ENCODE assay signal across 22 mouse cellular contexts in the genomic region with DNA sequence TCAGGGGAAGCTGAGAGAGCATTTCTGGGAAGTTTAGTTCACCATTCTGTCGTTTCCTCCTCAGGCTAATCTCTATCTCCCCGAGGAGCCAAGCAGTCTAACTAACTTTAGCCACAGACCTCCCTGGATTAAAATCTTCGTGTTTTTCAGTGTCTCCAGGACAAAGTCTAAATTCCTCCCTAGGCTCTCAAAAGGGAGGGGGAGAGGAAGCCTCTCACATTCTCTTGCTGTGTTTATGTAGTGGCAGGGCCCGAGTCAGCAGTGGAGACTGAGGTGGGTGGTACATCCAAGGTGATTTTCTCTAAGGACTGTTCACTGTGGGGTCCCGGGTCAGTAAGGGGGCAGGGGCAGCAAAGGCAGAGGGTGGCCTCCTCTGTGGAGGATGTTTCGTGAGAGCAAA. TPM values are rescaled to one million over a fixed set of nuclear protein-coding genes. Genes with fewer than 3 reads are reported as not detected.
DNase-seq lines count a peak whose midpoint lies in the region; ATAC-seq lines count a peak whose summit lies in the region.
"Had no signal": no experiment of that assay in that cellular context is flagged by ENCODE, and none has a peak within 500 bp of the region (broad histone marks: within the 10 kb centered on the region; RNA-seq: fewer than 3 reads in every experiment).

No protein-coding gene starts in this region.

- no peaks in the 10 kb centered on the region for H3K36me3 ChIP-seq in midbrain, embryonic 11.5 days (ENCODE audit: control insufficient read depth, insufficient read depth, low read length)
- H3K36me3 ChIP-seq in midbrain, embryonic 15.5 days (replicated peaks) = no peaks in the 10 kb centered on the region
- H3K36me3 ChIP-seq: embryonic facial prominence, embryonic 13.5 days; forebrain, embryonic 12.5 days; heart, embryonic 12.5 days had no signal

- WGBS in midbrain, embryonic 11.5 days = 51% methylated on average over 6 of the region's 6 CpGs
- WGBS in midbrain, embryonic 15.5 days = 37% methylated on average over 6 of the region's 6 CpGs

- no peak overlapping the region for H3K9ac ChIP-seq in midbrain, embryonic 11.5 days (ENCODE audit: low read length)
- no peak overlapping the region for H3K9ac ChIP-seq in midbrain, embryonic 15.5 days
- H3K9ac ChIP-seq: embryonic facial prominence, embryonic 13.5 days; forebrain, embryonic 12.5 days; heart, embryonic 12.5 days had no signal

- no peak overlapping the region for H3K27ac ChIP-seq in midbrain, embryonic 11.5 days (ENCODE audit: low read depth, low read length)
- H3K27ac ChIP-seq in midbrain, embryonic 15.5 days = no peak overlapping the region
- H3K27ac ChIP-seq: embryonic facial prominence, embryonic 13.5 days; forebrain, embryonic 12.5 days had no signal

- no peak for ATAC-seq in midbrain, embryonic 11.5 days (ENCODE audit: low FRiP score)
- ATAC-seq in midbrain, embryonic 15.5 days (replicated peaks) = no peak
- ATAC-seq in inflammation-experienced regulatory T-cells, adult 6 months = no peak
- ATAC-seq: forebrain, embryonic 16.5 days had no signal

- peaks cover 6% of the 10 kb centered on the region; the same call in 1 of the 2 replicates for H3K4me1 ChIP-seq in midbrain, embryonic 11.5 days (ENCODE audit: control insufficient read depth, insufficient read depth, low read length)
- no peaks in the 10 kb centered on the region for H3K4me1 ChIP-seq in midbrain, embryonic 15.5 days
- H3K4me1 ChIP-seq: forebrain, embryonic 12.5 days had no signal

- H3K4me2 ChIP-seq in midbrain, embryonic 11.5 days = no peak overlapping the region
- H3K4me2 ChIP-seq in midbrain, embryonic 15.5 days = no peak overlapping the region
- H3K4me2 ChIP-seq: embryonic facial prominence, embryonic 13.5 days; forebrain, embryonic 12.5 days; heart, embryonic 12.5 days had no signal

- H3K4me3 ChIP-seq in midbrain, embryonic 11.5 days (ENCODE audit: low read depth, low read length) = no peak overlapping the region
- H3K4me3 ChIP-seq in midbrain, embryonic 15.5 days = no peak overlapping the region
- H3K4me3 ChIP-seq: embryonic facial prominence, embryonic 13.5 days; forebrain, embryonic 12.5 days; heart, embryonic 12.5 days had no signal

- H3K9me3 ChIP-seq in midbrain, embryonic 11.5 days (ENCODE audit: control insufficient read depth, low read length) = no peaks in the 10 kb centered on the region
- H3K9me3 ChIP-seq in midbrain, embryonic 15.5 days = no peaks in the 10 kb centered on the region
- H3K9me3 ChIP-seq: embryonic facial prominence, embryonic 13.5 days; forebrain, embryonic 12.5 days; heart, embryonic 12.5 days had no signal

- peak; percentile 45 for DNase-seq in midbrain, embryonic 11.5 days (ENCODE audit: low spot score, missing footprints)
- DNase-seq in kidney, adult 9 months = peak; percentile 89
- DNase-seq in kidney, postnatal 10 days = peak; percentile 37
- peak; percentile 71 for DNase-seq in yolk sac, embryonic 10.5 days (ENCODE audit: low spot score)
- no peak for DNase-seq in adrenal gland, adult 2 months
- no peak for DNase-seq in ovary, postnatal 14 days (ENCODE audit: low spot score)
- DNase-seq: adrenal gland, adult 8-10 months; adrenal gland, postnatal 36 days; cerebellum, adult 11-12 months; cerebellum, adult 9-10 months; cerebellum, postnatal 25 days; gastrocnemius, postnatal 25 days; heart, postnatal 36 days had no signal

- no peaks in the 10 kb centered on the region; the same call in 1 of the 2 replicates for H3K27me3 ChIP-seq in midbrain, embryonic 11.5 days (ENCODE audit: control insufficient read depth, insufficient read depth, low read length)
- H3K27me3 ChIP-seq in midbrain, embryonic 15.5 days (replicated peaks) = no peaks in the 10 kb centered on the region

RNA-seq across cellular contexts. Expression of gene Tmem125, which starts 6.0 kb away (rescaled TPM):
- 0.11 and 0.22 TPM in 2 replicates for polyA plus RNA-seq in midbrain, embryonic 11.5 days (2014; fragmentation: Nextera tagmentation; extraction: Ambion mirVana)
- 0.20 and 0.32 TPM in 2 replicates for polyA plus RNA-seq in midbrain, embryonic 15.5 days (2015; fragmentation: Nextera tagmentation; extraction: Ambion mirVana)
- under 1 TPM in 1 of 2 experiments, not detected in 1; 0.21 TPM for total RNA-seq in adrenal gland, adult 2 months (2021)
- 0.17 and 0.33 TPM in 2 replicates for polyA plus RNA-seq in adrenal gland, adult 2 months (2012; rRNA removed)
- polyA plus RNA-seq in inflammation-experienced regulatory T-cells, adult 6 months (2017; shearing (Covaris generic)) = not detected
- total RNA-seq: adrenal gland, adult 8-10 months; adrenal gland, postnatal 36 days; gastrocnemius, adult 18-20 months; gastrocnemius, postnatal 25 days; granulocyte monocyte progenitor cell, adult 5-6 weeks had no signal
- polyA plus RNA-seq: forebrain, embryonic 12.5 days; forebrain, embryonic 16.5 days had no signal

RNA-seq across cellular contexts. Expression of gene 2610528J11Rik, which starts 11.0 kb away (rescaled TPM):
- 0.42 and 0.46 TPM in 2 replicates for polyA plus RNA-seq in midbrain, embryonic 11.5 days (2014; fragmentation: Nextera tagmentation; extraction: Ambion mirVana)
- polyA plus RNA-seq in midbrain, embryonic 15.5 days (2015; fragmentation: Nextera tagmentation; extraction: Ambion mirVana) = 0.18 TPM in 1 of 2 replicates, not detected in the other
- not detected for total RNA-seq in adrenal gland, adult 2 months (2021)
- polyA plus RNA-seq in adrenal gland, adult 2 months (2012; rRNA removed) = not detected in 2 replicates
- not detected for polyA plus RNA-seq in inflammation-experienced regulatory T-cells, adult 6 months (2017; shearing (Covaris generic))
- total RNA-seq: adrenal gland, adult 8-10 months; adrenal gland, postnatal 36 days; gastrocnemius, adult 18-20 months; gastrocnemius, postnatal 25 days; granulocyte monocyte progenitor cell, adult 5-6 weeks; heart, adult 8-10 months; heart, postnatal 36 days had no signal
- polyA plus RNA-seq: forebrain, embryonic 16.5 days had no signal

RNA-seq across cellular contexts. Expression of gene Tie1, which starts 47.9 kb away (rescaled TPM):
- 9.1 and 9.5 TPM in 2 replicates for polyA plus RNA-seq in midbrain, embryonic 11.5 days (2014; fragmentation: Nextera tagmentation; extraction: Ambion mirVana)
- polyA plus RNA-seq in midbrain, embryonic 15.5 days (2015; fragmentation: Nextera tagmentation; extraction: Ambion mirVana) = 16.8 and 17.1 TPM in 2 replicates
- total RNA-seq in adrenal gland, adult 2 months (2021) = 10 to 100 TPM; 30.3 to 52.5 TPM
- 78.4 and 96.9 TPM in 2 replicates for polyA plus RNA-seq in adrenal gland, adult 2 months (2012; rRNA removed)
- not detected for polyA plus RNA-seq in inflammation-experienced regulatory T-cells, adult 6 months (2017; shearing (Covaris generic))

Comparison
In these comparisons a context has a peak if more than half of its experiments do, and no peak if none do; other contexts are left out.
1. DNase-seq: peak in midbrain, embryonic 11.5 days (single experiment), kidney, adult 9 months (single experiment), kidney, postnatal 10 days (single experiment) and yolk sac, embryonic 10.5 days (single experiment); none in adrenal gland, adult 2 months (single experiment) and ovary, postnatal 14 days (single experiment).